ENCODE assay signal across 12 mouse cellular contexts in the genomic region with DNA sequence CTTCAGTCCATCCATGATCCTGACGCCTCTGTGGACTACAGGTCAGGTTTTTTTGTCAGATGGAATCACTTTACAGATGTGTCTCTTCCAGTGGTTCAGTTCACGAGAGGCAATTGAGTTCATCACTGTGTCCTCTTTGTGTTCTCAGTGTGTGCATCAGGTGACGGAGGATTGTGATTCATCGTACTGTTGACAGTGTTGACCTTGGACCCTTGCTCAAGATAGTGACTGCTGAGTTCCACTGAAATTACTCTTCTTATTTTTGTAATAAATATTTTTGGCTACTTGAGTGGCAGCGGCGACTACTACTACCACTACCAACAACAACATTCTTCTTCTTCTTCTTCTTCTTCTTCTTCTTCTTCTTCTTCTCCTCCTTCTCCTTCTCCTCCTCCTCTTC.
"Had no signal": no experiment of that assay in that cellular context is flagged by ENCODE, and none has a peak within 500 bp of the region (broad histone marks: within the 10 kb centered on the region; RNA-seq: fewer than 3 reads in every experiment).

No protein-coding gene starts in this region.

- DNase-seq: retina, postnatal 1 day; right cerebral cortex, adult 18-20 months; right cerebral cortex, postnatal 14 days; right cerebral cortex, postnatal 25 days; right cerebral cortex, postnatal 4 days; spleen, adult 18-20 months; thymus, adult 18-20 months; thymus, adult 2 months; thymus, postnatal 14 days; thymus, postnatal 25 days; thymus, postnatal 36 days; thymus, postnatal 4 days had no signal
